Mouse (Mus musculus) yolk sac, embryonic 10.5 days (tissue): ENCODE measurements around the gene Slc22a22.
A peak's percentile ranks its signal among the peaks of the same experiment; 100 is the strongest.

Source experiments
- DNase-seq: peaks from one replicate; pipeline ENCODE4 v3.0.0-alpha.2; 2017; ENCODE audit warnings: low spot score

The Slc22a22 gene

GRCm38 (mm10) chr15:57477525-57477924, at the start of gene Slc22a22:
Gene Slc22a22 (minus strand): TSS chr15:57477625.
- no peak for DNase-seq

GRCm38 (mm10) chr15:57523510-57524298, 46.3 kb upstream of the Slc22a22 start:
- DNase-seq: no peak

DNA sequence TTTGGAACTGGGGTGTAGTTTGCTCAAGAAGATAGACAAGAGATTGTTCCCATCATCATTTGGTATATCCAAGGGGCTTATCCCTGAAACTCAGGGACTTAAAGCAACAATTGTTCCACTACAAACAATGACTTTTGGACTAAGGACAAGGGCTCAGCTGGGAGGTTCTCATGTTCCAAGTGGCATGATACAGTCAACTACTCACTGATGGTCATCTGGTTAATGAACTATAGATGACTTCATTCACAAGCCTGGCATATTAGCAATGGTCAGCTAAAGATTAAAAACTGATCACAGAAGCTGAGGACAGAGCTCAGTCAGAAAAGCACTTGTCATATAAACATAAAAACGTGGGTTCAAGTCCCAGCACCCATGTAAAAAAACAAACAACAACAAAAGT, 44.7 kb upstream of the Slc22a22 start:
- DNase-seq: no peak

DNA sequence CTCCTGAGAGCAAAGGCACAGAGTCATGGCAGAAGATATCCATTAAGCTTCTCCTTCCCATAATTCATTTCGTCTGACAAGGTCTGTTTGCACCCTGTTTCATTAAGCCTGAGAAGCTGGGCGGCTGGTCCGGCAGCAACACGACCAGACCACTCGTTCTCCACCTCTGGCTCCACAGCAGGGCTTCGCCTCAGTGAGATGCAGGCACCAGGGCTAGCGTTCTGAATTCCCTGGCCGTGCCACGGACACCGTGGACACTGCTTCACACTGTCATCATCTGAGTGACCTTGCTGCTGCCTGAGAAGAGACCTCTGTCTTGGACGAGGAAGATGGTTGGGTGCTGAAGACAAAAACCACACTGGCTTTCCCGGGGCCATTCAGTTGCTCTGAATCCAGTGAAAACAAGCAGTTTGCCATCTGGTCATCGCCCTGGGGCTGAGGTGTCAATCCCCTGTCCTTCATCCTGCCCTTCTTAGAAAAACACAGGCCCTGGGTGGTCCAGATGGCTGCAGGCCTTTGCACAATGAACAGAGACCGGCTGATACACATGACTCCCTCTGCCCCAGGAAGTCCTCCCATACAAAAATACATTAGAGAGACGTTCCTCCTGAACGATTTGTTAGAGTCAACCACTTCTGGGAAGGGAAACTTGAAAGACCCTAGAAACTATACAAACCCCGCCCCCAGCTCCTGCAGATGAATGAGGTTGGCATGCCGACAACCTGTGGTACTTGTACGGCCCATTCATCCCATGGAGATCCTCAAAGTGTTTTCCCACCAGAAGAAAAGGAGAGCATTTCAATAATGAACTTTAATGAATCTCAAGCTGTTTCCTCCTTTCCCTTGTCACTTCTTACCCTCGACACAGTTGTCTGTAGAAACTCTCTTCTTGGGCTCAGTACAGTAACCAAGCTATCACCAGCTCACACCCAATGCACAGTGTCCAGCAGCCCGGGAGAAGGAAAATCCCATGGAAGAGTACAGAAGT, 32.1 kb upstream of the Slc22a22 start:
- peak; percentile 14 for DNase-seq

DNA sequence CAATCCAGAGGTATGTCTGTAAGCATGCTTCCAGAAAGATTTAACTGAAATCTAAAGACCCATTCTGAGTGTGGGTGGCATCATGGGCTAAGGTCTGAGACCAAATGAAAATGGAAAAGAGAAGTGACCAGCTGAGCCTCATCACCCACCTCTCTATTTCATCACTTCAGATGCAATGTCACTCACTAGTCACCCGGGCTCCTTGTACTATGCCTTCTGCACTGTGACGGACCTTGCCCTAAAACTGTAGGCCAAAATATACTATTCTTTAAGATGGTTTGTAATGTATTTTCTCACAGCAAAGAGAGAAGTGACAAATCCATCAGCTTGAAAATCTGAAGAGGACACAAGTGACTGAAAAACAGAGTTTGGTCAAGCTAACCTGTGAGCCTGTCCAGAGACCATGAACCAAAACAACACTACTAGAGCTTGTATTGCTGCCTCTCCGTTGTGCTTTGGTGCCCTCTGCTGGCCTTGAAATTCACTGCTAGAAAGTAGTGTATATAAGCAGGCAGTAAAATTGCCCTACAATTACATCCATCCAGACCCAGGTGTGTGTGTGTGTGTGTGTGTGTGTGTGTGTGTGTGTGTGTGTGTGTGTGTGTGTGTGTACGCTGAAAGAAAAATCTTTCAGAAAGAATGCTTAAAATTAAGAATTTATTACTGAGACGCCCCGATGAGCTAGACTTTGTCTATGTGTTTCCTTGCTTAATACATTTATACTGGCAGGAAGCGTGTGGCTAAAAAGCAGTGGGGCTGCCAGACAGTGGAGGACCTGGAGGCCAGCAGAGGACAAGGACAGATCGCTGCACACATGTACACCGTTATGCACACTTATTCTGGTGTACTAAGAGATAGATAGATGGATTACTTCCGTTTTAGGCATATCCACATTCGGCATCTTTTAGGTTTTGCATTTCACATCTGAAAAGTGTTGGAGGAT, 31.1 kb upstream of the Slc22a22 start:
- peak; percentile 63 for DNase-seq

DNA sequence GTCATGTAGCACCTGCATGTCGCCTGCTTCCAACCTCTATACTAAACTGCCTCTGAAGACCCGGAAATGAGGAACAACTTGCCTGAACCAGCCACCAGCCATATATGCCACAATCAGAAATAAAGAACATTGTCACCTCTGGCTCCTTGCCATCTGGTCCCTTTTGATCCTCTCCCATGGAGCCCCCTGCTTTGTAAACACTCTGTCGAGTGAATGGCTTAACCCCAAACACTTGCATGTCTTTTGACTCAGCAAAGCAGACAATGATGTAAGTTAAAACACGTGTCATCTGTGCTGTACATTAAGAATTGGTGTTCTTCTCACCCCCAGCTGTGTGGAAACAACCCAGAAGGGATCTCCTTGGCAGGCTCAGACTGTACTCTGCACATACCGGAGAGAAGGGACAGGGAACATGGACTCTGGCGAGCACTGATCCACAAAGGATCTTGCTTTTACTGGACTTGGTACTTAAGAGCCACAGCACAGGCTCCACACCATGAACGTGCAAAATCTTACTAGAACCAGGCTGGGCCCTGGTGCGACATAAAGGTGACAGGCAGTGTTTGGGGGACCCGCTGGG, 26.8 kb upstream of the Slc22a22 start:
- DNase-seq: no peak

- no peak for DNase-seq
Observed at GRCm38 (mm10) chr15:57503656-57504055, 26.2 kb upstream of the Slc22a22 start.

DNA sequence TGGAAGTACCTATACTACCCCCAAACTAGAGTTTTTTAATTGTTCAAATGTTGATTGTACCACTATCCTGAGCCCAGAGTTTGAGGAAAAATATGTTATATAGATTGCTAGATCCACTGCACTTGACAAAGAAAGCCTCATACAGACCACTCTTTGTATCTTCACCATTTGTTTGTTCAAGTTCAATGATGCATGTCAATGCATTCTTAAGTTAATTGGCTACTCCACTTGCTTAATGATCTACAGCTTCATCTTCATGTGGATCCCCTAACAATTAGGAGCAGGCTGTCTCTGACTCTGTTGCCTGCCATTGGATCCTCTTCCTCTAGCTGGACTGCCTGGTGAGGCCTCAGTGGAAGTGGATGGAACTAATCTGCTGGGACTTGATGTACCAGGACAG, 24.1 kb upstream of the Slc22a22 start:
- no peak for DNase-seq

DNA sequence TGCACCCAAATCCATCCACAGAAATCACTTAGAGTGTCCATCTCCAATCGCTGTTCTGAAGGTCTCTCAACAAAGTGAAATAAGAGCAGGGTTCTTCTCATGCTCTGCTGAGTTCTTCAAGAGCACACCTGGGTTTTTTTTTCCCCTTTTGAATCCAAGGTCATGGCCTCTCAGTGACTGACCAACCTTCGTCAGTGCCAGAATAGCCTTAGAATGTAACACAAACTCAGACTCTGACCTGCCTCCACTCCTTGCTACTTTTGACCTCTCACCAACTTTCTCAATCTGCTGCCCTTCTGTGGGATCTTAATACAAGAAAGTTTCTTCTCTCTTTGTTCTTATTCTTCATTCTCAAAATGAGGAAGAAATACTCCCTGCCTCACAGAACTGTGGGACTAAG, 18.7 kb upstream of the Slc22a22 start:
- DNase-seq: no peak

DNA sequence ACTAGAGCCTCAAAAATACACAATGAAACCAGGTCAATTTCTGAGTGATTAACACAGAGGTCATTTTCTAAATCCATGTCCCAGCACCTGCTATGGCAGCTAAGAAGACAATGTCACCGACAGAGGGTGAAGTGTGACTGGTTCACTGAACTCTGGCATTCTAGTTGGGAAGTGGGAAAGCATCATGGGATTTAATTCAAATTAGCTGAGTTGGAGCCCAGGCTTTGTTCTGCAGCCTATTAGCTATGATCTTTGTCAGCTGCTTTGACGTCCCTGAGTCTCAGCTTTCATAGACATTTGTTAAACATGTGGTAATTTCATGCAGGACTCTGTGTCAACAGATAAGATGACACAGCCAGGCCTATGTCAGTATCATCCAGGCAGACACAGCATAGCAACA, 5.1 kb upstream of the Slc22a22 start:
- no peak for DNase-seq

GRCm38 (mm10) chr15:57471648-57472047, 5.8 kb downstream of the Slc22a22 start:
- no peak for DNase-seq

GRCm38 (mm10) chr15:57465996-57466395, 11.4 kb downstream of the Slc22a22 start:
- DNase-seq: no peak

- no peak for DNase-seq
Observed at GRCm38 (mm10) chr15:57465061-57465460, 12.4 kb downstream of the Slc22a22 start.

- DNase-seq: no peak
Observed at GRCm38 (mm10) chr15:57464066-57464465, 13.4 kb downstream of the Slc22a22 start.

DNA sequence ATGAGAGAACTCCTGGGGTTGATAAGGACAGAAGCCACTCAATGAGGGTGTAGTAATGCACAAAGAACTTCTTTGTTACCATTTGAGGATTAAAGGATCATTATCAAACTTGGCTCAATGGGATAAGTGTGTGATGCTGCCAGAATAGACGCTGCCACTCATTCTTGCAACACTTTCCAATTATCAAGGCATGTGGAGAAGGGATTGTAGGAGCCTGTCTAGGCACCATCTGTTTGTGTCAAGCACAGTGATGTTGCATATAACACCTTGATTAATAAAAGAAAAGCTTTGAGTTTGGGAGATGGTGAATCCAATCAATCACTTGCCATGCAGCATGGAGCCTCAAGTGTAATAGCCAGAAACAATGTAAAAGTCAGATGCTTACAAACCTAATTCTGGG, 16.1 kb downstream of the Slc22a22 start:
- no peak for DNase-seq

DNA sequence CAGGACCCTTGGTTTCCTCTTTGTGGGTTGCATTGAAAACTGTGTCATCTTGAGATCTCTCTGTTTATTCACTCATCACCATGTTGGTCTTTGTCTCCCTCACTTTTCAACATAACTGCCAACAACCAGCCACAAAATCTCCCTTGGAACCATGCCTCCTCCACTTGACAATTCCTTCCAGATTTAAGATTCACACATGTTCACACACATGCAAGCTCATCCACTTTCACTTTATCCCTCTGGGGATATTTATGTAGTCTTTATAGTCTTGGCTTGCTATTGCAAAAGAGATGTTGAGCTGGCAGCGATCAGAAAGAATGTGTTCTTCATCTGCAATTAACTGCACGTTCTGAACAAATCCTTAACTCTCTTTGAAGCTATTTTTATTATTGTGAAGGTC, 20.1 kb downstream of the Slc22a22 start:
- DNase-seq: no peak

GRCm38 (mm10) chr15:57434710-57435404, 42.6 kb downstream of the Slc22a22 start:
- no peak for DNase-seq

- no peak for DNase-seq
Observed at GRCm38 (mm10) chr15:57408498-57408897, 68.9 kb downstream of the Slc22a22 start.

GRCm38 (mm10) chr15:57398439-57399148, 78.8 kb downstream of the Slc22a22 start:
- no peak for DNase-seq

DNA sequence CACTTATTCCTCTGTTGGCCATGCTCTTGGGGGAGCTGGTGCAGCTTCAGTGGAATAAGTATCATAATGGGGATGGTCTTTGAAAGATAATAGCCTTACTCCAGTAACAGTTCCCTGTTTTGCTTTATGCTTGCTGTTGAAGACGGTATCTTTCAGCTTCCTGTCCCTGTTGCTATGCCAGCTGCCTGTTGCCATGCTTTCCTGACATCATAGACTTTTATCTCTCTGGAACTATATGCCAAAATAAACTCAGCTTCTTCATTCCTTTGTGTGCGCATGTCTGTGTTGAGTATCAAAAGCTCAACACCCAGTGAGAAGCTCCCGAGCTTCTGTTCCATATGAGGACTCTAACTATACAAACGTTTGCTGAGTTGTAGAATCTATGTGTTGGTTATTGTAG, 83.4 kb downstream of the Slc22a22 start:
- DNase-seq: no peak
